Mouse (Mus musculus) liver, embryonic 14.5 days (tissue): ENCODE measurements around the gene Mrps34.

Experiments
- CTCF ChIP-seq: IDR thresholded peaks from 2 replicates; pipeline ENCODE4 v1.5.1; 2016; ENCODE audit warnings: antibody characterized with exemption, low read depth, control low read depth
- EP300 ChIP-seq: IDR thresholded peaks from 2 replicates; pipeline ENCODE4 v1.6.1; 2016; ENCODE audit warnings: antibody characterized with exemption, low read depth

DNA sequence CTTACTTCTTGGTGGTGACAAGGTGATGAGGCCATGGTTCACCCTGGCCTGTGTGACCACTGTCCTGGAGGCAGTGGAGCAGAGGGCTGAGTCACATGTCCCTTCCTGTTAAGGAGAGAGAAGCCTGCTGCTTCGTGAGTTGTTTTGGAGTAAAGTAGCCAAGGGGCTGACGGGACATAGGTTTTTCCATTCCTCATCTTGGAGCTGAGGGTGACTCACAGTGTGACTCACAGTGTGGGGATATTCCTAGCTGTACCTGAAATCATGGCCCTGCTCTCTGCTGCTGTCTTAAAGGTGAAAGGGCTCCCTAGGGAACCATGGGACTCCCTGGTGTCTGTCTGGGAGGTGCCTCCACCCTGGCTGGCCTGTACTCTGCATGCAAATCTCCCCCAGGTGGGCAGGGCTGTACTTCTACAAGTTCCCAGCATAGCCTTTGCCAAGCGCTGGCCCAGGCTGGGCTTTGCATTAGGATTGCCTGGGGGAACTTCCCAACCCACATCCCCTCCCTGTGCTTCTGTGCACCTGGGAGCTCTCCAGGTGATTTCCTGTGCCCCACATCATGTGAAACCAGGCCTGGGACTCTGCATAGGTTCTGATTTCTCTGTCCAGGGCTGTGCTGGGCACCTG, 39.0 kb upstream of the Mrps34 start:
- TF ChIP-seq CTCF (no peak), EP300 (no peak)
